Mouse (Mus musculus): ENCODE results near the gene Filip1. TPM values are rescaled to one million over a fixed set of nuclear protein-coding genes. Genes with fewer than 3 reads are reported as not detected.

Gene Filip1
- total and polyA plus RNA-seq, 3 experiments = not detected

GRCm38 (mm10) chr9:79893841-79894612, 118.6 kb downstream of the Filip1 start:
- H3K27ac ChIP-seq (ENCODE audit: control insufficient read depth, low read depth, low read length) = peak overlapping the region; percentile 16; the same call in 1 of the 2 replicates
- no peak overlapping the region for H3K9ac ChIP-seq (ENCODE audit: control insufficient read depth, low read depth, low read length, poor library complexity, severe bottlenecking)
- H3K9me3 ChIP-seq (replicated peaks; ENCODE audit: insufficient read depth, low read length) = no peaks in the 10 kb centered on the region
- no peaks in the 10 kb centered on the region; a peak in 1 of 4 replicates for H3K27me3 ChIP-seq (ENCODE audit: control insufficient read depth in 1 of 2, insufficient read depth in 2 of 2, low read length in 2 of 2)
- no peaks in the 10 kb centered on the region for H3K79me2 ChIP-seq (ENCODE audit: control insufficient read depth, insufficient read depth, low read length, poor library complexity)
- H3K4me3 ChIP-seq (ENCODE audit: control insufficient read depth in 1 of 2, insufficient read depth in 1 of 2, low read depth in 2 of 2, low read length in 2 of 2) = peak overlapping the region in 1 of 2 experiments; percentile 12; a peak in 1 of 4 replicates
- peak; percentile 50 for DNase-seq (ENCODE audit: low read depth, low spot score)
- peaks cover 12 to 19% of the 10 kb centered on the region in 2 experiments for H3K4me1 ChIP-seq (ENCODE audit: control insufficient read depth in 1 of 2, insufficient read depth in 2 of 2, low read length in 2 of 2)
- peaks cover 0 to 21% of the 10 kb centered on the region in 2 experiments; a peak in 2 of 4 replicates for H3K36me3 ChIP-seq (ENCODE audit: control insufficient read depth in 1 of 2, insufficient read depth in 2 of 2, low read length in 2 of 2)
- TF ChIP-seq TCF12 (IDR thresholded peaks at IDR 0.05; ENCODE audit: low read depth, low read length) (peak; percentile 42; the same call in 1 of the 2 replicates), GATA1 (IDR thresholded peaks at IDR 0.05; ENCODE audit: low read depth, low read length) (peak; percentile 50), BHLHE40 (IDR thresholded peaks at IDR 0.05; ENCODE audit: borderline replicate concordance, low read depth, low read length) (no peak), ETS1 (IDR thresholded peaks at IDR 0.05; ENCODE audit: low read depth, low read length) (no peak; the same call in 1 of the 2 replicates), EP300 (IDR thresholded peaks at IDR 0.05; ENCODE audit: low read depth in 1 of 2, low read length in 2 of 2) (peak in 1 of 2 experiments; percentile 54; a peak in 1 of 4 replicates), HCFC1 (IDR thresholded peaks at IDR 0.05; ENCODE audit: low read depth, low read length) (no peak), CHD2 (IDR thresholded peaks at IDR 0.05; ENCODE audit: low read length) (no peak), ZKSCAN1 (IDR thresholded peaks at IDR 0.05; ENCODE audit: low read depth, low read length) (no peak), NELFE (IDR thresholded peaks at IDR 0.05; ENCODE audit: low read depth, low read length) (no peak), MAFK (IDR thresholded peaks at IDR 0.05; ENCODE audit: borderline replicate concordance, low read depth, low read length) (no peak), TBP (IDR thresholded peaks at IDR 0.05; ENCODE audit: low read depth, low read length) (no peak), CTCF (IDR thresholded peaks at IDR 0.05 in 2 of 3, conservative IDR thresholded peaks at IDR 0.05 in 1 of 3; ENCODE audit: control insufficient read depth in 1 of 3, insufficient read depth in 1 of 3, low read depth in 2 of 3, low read length in 3 of 3, poor library complexity in 1 of 3, severe bottlenecking in 1 of 3) (no peak), JUND (IDR thresholded peaks at IDR 0.05; ENCODE audit: low read depth, low read length) (no peak), UBTF (IDR thresholded peaks at IDR 0.05; ENCODE audit: borderline replicate concordance, insufficient read depth, low read depth, low read length) (no peak), USF1 (IDR thresholded peaks at IDR 0.05; ENCODE audit: low read depth, low read length) (no peak), ZC3H11A (IDR thresholded peaks at IDR 0.05; ENCODE audit: low read depth, low read length) (no peak), MAX (IDR thresholded peaks at IDR 0.05; ENCODE audit: low read length) (no peak), RAD21 (IDR thresholded peaks at IDR 0.05; ENCODE audit: low read depth, low read length) (no peak)

- H3K27me3 ChIP-seq (ENCODE audit: control insufficient read depth in 1 of 2, insufficient read depth in 2 of 2, low read length in 2 of 2) = no peaks in the 10 kb centered on the region; a peak in 1 of 4 replicates
- TF ChIP-seq CHD1 (IDR thresholded peaks at IDR 0.05; ENCODE audit: low read depth, low read length) = no peak
- TF ChIP-seq ELF1 (IDR thresholded peaks at IDR 0.05; ENCODE audit: low read depth, low read length) = no peak
- TF ChIP-seq MYB (IDR thresholded peaks at IDR 0.05; ENCODE audit: low read depth, low read length) = no peak
- H3K9me3 ChIP-seq (replicated peaks; ENCODE audit: insufficient read depth, low read length) = no peaks in the 10 kb centered on the region
- no peaks in the 10 kb centered on the region for H3K79me2 ChIP-seq (ENCODE audit: control insufficient read depth, insufficient read depth, low read length, poor library complexity)
- no peak overlapping the region for H3K27ac ChIP-seq (ENCODE audit: control insufficient read depth, low read depth, low read length)
- H3K4me3 ChIP-seq (ENCODE audit: control insufficient read depth in 1 of 2, insufficient read depth in 1 of 2, low read depth in 2 of 2, low read length in 2 of 2) = no peak overlapping the region
- peaks cover 12 to 17% of the 10 kb centered on the region in 2 experiments for H3K4me1 ChIP-seq (ENCODE audit: control insufficient read depth in 1 of 2, insufficient read depth in 2 of 2, low read length in 2 of 2)
- DNase-seq (ENCODE audit: low read depth, low spot score) = no peak
- H3K9ac ChIP-seq (ENCODE audit: control insufficient read depth, low read depth, low read length, poor library complexity, severe bottlenecking) = no peak overlapping the region
- H3K36me3 ChIP-seq (ENCODE audit: control insufficient read depth in 1 of 2, insufficient read depth in 2 of 2, low read length in 2 of 2) = peaks cover 0 to 17% of the 10 kb centered on the region in 2 experiments; a peak in 2 of 4 replicates
Observed at GRCm38 (mm10) chr9:79892183-79892582, 120.5 kb downstream of the Filip1 start.

All from MEL (cell line).